Mouse (Mus musculus): ENCODE results near the gene Gm5485.

Gm5485 gene

GRCm38 (mm10) chr16:48412246-48412645 lies at the start of gene Gm5485:
Gene Gm5485, minus strand, starts transcription at chr16:48412416.
- no peak for DNase-seq (ENCODE audit: low read depth)

- DNase-seq (ENCODE audit: low read depth): no peak
These were observed 41.0 kb upstream of the Gm5485 start for GRCm38 (mm10) chr16:48453264-48453663.

- DNase-seq (ENCODE audit: low read depth): no peak
These were observed 34.1 kb upstream of the Gm5485 start for GRCm38 (mm10) chr16:48446161-48446925.

GRCm38 (mm10) chr16:48444589-48444988 lies 32.4 kb upstream of the Gm5485 start:
- no peak for DNase-seq (ENCODE audit: low read depth)

GRCm38 (mm10) chr16:48437476-48437875 lies 25.3 kb upstream of the Gm5485 start:
- no peak for DNase-seq (ENCODE audit: low read depth)

GRCm38 (mm10) chr16:48435454-48435853 lies 23.2 kb upstream of the Gm5485 start:
- no peak for DNase-seq (ENCODE audit: low read depth)

- DNase-seq (ENCODE audit: low read depth): peak; percentile 44
These were observed 18.8 kb upstream of the Gm5485 start, which contains the start of gene Morc1 for GRCm38 (mm10) chr16:48431027-48431426. Gene Morc1, plus strand, starts transcription at chr16:48431237.

GRCm38 (mm10) chr16:48429427-48429826 lies 17.2 kb upstream of the Gm5485 start:
- no peak for DNase-seq (ENCODE audit: low read depth)

GRCm38 (mm10) chr16:48424069-48424468 lies 11.9 kb upstream of the Gm5485 start:
- no peak for DNase-seq (ENCODE audit: low read depth)

- DNase-seq (ENCODE audit: low read depth): no peak
These were observed 10.3 kb upstream of the Gm5485 start for GRCm38 (mm10) chr16:48422501-48422900.

GRCm38 (mm10) chr16:48419035-48419434 lies 6.8 kb upstream of the Gm5485 start:
- no peak for DNase-seq (ENCODE audit: low read depth)

GRCm38 (mm10) chr16:48418557-48418956 lies 6.3 kb upstream of the Gm5485 start:
- DNase-seq (ENCODE audit: low read depth): no peak

- no peak for DNase-seq (ENCODE audit: low read depth)
These were observed 2.1 kb downstream of the Gm5485 start for GRCm38 (mm10) chr16:48410125-48410524.

- no peak for DNase-seq (ENCODE audit: low read depth)
These were observed 2.6 kb downstream of the Gm5485 start for GRCm38 (mm10) chr16:48409580-48409979.

- no peak for DNase-seq (ENCODE audit: low read depth)
These were observed 6.4 kb downstream of the Gm5485 start for GRCm38 (mm10) chr16:48405674-48406403.

GRCm38 (mm10) chr16:48404009-48404408 lies 8.2 kb downstream of the Gm5485 start:
- no peak for DNase-seq (ENCODE audit: low read depth)

GRCm38 (mm10) chr16:48403423-48403822 lies 8.8 kb downstream of the Gm5485 start:
- no peak for DNase-seq (ENCODE audit: low read depth)

- DNase-seq (ENCODE audit: low read depth): no peak
These were observed 9.3 kb downstream of the Gm5485 start for GRCm38 (mm10) chr16:48402963-48403362.

GRCm38 (mm10) chr16:48395278-48395677 lies 16.9 kb downstream of the Gm5485 start:
- DNase-seq (ENCODE audit: low read depth): no peak

- DNase-seq (ENCODE audit: low read depth): no peak
These were observed 25.2 kb downstream of the Gm5485 start for GRCm38 (mm10) chr16:48386982-48387381.

- DNase-seq (ENCODE audit: low read depth): no peak
These were observed 28.5 kb downstream of the Gm5485 start for GRCm38 (mm10) chr16:48383582-48384257.

- no peak for DNase-seq (ENCODE audit: low read depth)
These were observed 38.3 kb downstream of the Gm5485 start for GRCm38 (mm10) chr16:48373711-48374485.

Measured in fibroblast of lung, adult 2 months (primary cell).